Mouse (Mus musculus): ENCODE measurements around the gene Gm49387. TPM values are rescaled to one million over a fixed set of nuclear protein-coding genes. Genes with fewer than 3 reads are reported as not detected.

The Gm49387 gene
- total and polyA plus RNA-seq, 2 experiments from 2014 or later: not detected

DNA sequence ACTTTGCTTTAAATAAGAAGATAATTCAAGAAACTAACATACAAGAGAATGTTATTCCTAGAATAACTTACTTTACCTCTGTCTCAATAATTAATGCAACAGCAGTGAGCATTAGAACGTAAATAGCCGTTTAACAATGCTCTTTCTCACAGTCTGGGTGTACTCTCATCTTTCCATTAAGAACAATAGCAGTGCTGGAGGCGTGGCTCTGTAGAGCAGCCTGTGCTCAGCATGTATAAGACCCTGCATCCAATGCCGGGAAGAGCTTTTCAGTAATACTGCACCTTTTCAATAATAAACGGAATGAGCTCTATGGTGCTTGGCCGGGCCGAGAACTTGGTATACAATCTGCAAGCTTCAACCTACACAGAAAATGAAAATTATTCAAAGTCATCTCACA, 10.0 kb downstream of the Gm49387 start:
- Histone ChIP-seq H3K36me3 (ENCODE audit: insufficient read depth, low read length) (no peaks in the 10 kb centered on the region), H3K4me1 (ENCODE audit: insufficient read depth, low read length) (no peaks in the 10 kb centered on the region), H3K27ac (ENCODE audit: low read depth, low read length) (no peak overlapping the region), H3K9ac (replicated peaks; ENCODE audit: low read length, poor library complexity, severe bottlenecking) (no peak overlapping the region), H3K9me3 (ENCODE audit: low read length) (no peaks in the 10 kb centered on the region), H3K27me3 (ENCODE audit: insufficient read depth, low read length) (no peaks in the 10 kb centered on the region), H3K4me2 (ENCODE audit: low read depth, low read length, poor library complexity, severe bottlenecking) (no peak overlapping the region), H3K4me3 (ENCODE audit: low read depth, low read length) (no peak overlapping the region)
- 31% methylated on average over 7 of the region's 7 CpGs for WGBS
- TF ChIP-seq CTCF (IDR thresholded peaks at IDR 0.05): no peak
- DNase-seq (ENCODE audit: low spot score): peak; percentile 30
- no peak for ATAC-seq (ENCODE audit: low FRiP score)

- Histone ChIP-seq H3K36me3 (ENCODE audit: insufficient read depth, low read length) (no peaks in the 10 kb centered on the region), H3K9ac (replicated peaks; ENCODE audit: low read length, poor library complexity, severe bottlenecking) (no peak overlapping the region), H3K4me1 (ENCODE audit: insufficient read depth, low read length) (no peaks in the 10 kb centered on the region), H3K27me3 (ENCODE audit: insufficient read depth, low read length) (no peaks in the 10 kb centered on the region), H3K4me2 (ENCODE audit: low read depth, low read length, poor library complexity, severe bottlenecking) (no peak overlapping the region), H3K4me3 (ENCODE audit: low read depth, low read length) (no peak overlapping the region), H3K9me3 (ENCODE audit: low read length) (no peaks in the 10 kb centered on the region), H3K27ac (ENCODE audit: low read depth, low read length) (no peak overlapping the region)
- ATAC-seq (ENCODE audit: low FRiP score): no peak
- DNase-seq (ENCODE audit: low spot score): no peak
- no peak for TF ChIP-seq CTCF (IDR thresholded peaks at IDR 0.05)
- 85% methylated on average over 12 of the region's 12 CpGs for WGBS
Observed at GRCm38 (mm10) chr14:31622748-31623147, 17.9 kb downstream of the Gm49387 start.

GRCm38 (mm10) chr14:31620591-31621223, 20.0 kb downstream of the Gm49387 start:
- no peak overlapping the region for H3K27ac ChIP-seq (ENCODE audit: low read depth, low read length)

DNA sequence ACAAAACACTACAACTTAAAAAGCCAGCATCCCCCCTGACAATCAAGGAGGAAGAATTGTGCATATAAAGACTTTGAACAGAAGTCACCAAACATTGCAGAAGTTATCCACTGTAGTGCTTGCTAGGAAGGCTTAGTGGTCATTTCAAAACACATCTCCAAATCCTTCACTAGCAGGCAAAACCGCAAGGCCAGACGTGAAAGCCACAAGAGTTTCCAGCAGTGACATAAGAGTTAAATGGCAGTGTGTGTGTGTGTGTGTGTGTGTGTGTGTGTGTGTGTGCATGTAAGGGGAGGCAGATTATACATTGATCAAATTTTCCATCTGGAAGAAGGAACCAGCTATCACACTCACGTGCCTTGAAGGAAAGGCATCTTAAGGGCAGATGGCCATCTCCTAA, 22.7 kb downstream of the Gm49387 start:
- H3K4me1 ChIP-seq (ENCODE audit: insufficient read depth, low read length): no peaks in the 10 kb centered on the region
- no peaks in the 10 kb centered on the region for H3K36me3 ChIP-seq (ENCODE audit: insufficient read depth, low read length)
- no peaks in the 10 kb centered on the region for H3K27me3 ChIP-seq (ENCODE audit: insufficient read depth, low read length)
- ATAC-seq (ENCODE audit: low FRiP score) (no peak), DNase-seq (ENCODE audit: low spot score) (no peak)
- H3K4me2 ChIP-seq (ENCODE audit: low read depth, low read length, poor library complexity, severe bottlenecking): no peak overlapping the region
- TF ChIP-seq CTCF (IDR thresholded peaks at IDR 0.05): no peak
- no peak overlapping the region for H3K4me3 ChIP-seq (ENCODE audit: low read depth, low read length)
- WGBS: 88% methylated on average over 3 of the region's 3 CpGs
- no peaks in the 10 kb centered on the region for H3K9me3 ChIP-seq (ENCODE audit: low read length)
- H3K9ac ChIP-seq (replicated peaks; ENCODE audit: low read length, poor library complexity, severe bottlenecking): no peak overlapping the region
- H3K27ac ChIP-seq (ENCODE audit: low read depth, low read length): no peak overlapping the region

More at GRCm38 (mm10) chr14:31620591-31621223, 20.0 kb downstream of the Gm49387 start:
- H3K36me3 ChIP-seq (ENCODE audit: insufficient read depth, low read length): no peaks in the 10 kb centered on the region
- WGBS: 66% methylated on average over 9 of the region's 9 CpGs
- no peak overlapping the region for H3K9ac ChIP-seq (replicated peaks; ENCODE audit: low read length, poor library complexity, severe bottlenecking)
- no peaks in the 10 kb centered on the region for H3K27me3 ChIP-seq (ENCODE audit: insufficient read depth, low read length)
- TF ChIP-seq CTCF (IDR thresholded peaks at IDR 0.05): no peak
- H3K9me3 ChIP-seq (ENCODE audit: low read length): no peaks in the 10 kb centered on the region
- no peak for DNase-seq (ENCODE audit: low spot score)
- no peaks in the 10 kb centered on the region for H3K4me1 ChIP-seq (ENCODE audit: insufficient read depth, low read length)
- no peak overlapping the region for H3K4me2 ChIP-seq (ENCODE audit: low read depth, low read length, poor library complexity, severe bottlenecking)
- ATAC-seq (ENCODE audit: low FRiP score): no peak
- H3K4me3 ChIP-seq (ENCODE audit: low read depth, low read length): no peak overlapping the region

DNA sequence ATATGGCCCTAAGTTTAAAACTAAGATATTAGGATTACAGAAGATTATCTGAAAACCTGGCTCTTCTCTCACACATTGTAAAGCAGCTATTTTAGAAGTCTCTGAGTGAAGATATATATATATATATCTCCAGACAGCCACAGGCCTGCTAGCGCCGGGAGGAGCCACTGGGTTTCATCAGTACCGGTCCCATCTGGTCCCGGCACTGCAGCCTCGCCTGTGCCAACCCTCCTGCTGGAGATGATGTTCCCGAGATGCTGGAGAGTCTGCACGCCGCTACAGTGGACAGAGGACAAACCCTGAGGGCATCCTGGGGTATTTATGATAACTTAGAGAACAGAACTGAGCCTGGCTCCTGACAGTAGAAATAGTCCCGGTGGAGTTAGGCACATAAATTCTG, 23.5 kb downstream of the Gm49387 start:
- no peak overlapping the region for H3K4me3 ChIP-seq (ENCODE audit: low read depth, low read length)
- H3K9ac ChIP-seq (replicated peaks; ENCODE audit: low read length, poor library complexity, severe bottlenecking): no peak overlapping the region
- DNase-seq (ENCODE audit: low spot score): no peak
- TF ChIP-seq CTCF (IDR thresholded peaks at IDR 0.05): no peak
- no peak overlapping the region for H3K27ac ChIP-seq (ENCODE audit: low read depth, low read length)
- H3K4me2 ChIP-seq (ENCODE audit: low read depth, low read length, poor library complexity, severe bottlenecking): no peak overlapping the region
- no peaks in the 10 kb centered on the region for H3K4me1 ChIP-seq (ENCODE audit: insufficient read depth, low read length)
- no peaks in the 10 kb centered on the region for H3K27me3 ChIP-seq (ENCODE audit: insufficient read depth, low read length)
- no peaks in the 10 kb centered on the region for H3K9me3 ChIP-seq (ENCODE audit: low read length)
- 92% methylated on average over 9 of the region's 9 CpGs for WGBS
- no peaks in the 10 kb centered on the region for H3K36me3 ChIP-seq (ENCODE audit: insufficient read depth, low read length)
- no peak for ATAC-seq (ENCODE audit: low FRiP score)

DNA sequence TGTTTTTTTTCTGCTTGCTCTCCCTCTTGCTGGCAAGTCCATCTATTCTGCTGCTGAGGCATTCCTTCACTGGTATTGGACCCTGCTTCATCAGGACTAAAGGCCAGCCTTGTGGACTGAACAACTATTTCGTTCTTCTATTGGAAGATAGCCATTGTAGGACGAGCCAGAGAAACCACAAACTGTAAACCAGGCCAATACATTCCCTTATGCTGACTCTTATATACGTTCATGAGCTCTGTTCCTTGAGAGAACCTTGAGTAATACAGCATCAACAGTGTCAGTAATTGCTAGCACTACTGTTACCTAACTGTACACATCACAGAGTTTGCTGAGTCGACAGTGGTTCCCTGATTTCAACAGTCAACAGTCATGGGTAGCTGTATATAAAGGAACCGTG, 27.0 kb downstream of the Gm49387 start:
- no peak overlapping the region for H3K4me3 ChIP-seq (ENCODE audit: low read depth, low read length)
- H3K9ac ChIP-seq (replicated peaks; ENCODE audit: low read length, poor library complexity, severe bottlenecking): no peak overlapping the region
- ATAC-seq (ENCODE audit: low FRiP score): no peak
- DNase-seq (ENCODE audit: low spot score): no peak
- no peaks in the 10 kb centered on the region for H3K4me1 ChIP-seq (ENCODE audit: insufficient read depth, low read length)
- H3K27ac ChIP-seq (ENCODE audit: low read depth, low read length): no peak overlapping the region
- 84% methylated on average over 5 of the region's 5 CpGs for WGBS
- no peak for TF ChIP-seq CTCF (IDR thresholded peaks at IDR 0.05)
- H3K9me3 ChIP-seq (ENCODE audit: low read length): no peaks in the 10 kb centered on the region
- H3K27me3 ChIP-seq (ENCODE audit: insufficient read depth, low read length): no peaks in the 10 kb centered on the region
- H3K4me2 ChIP-seq (ENCODE audit: low read depth, low read length, poor library complexity, severe bottlenecking): no peak overlapping the region
- H3K36me3 ChIP-seq (ENCODE audit: insufficient read depth, low read length): no peaks in the 10 kb centered on the region

All from midbrain, postnatal 0 days (tissue).